Mouse (Mus musculus) cortical plate, adult 2 months (tissue): ENCODE measurements at regions not wholly inside any gene's neighbourhood (a gene's known extent, or its start where the extent isn't known, plus 50 kb on each side); places are given as distances from the start of the nearest gene placed in this dataset.

Source experiments
- CTCF ChIP-seq: fragments of 200-500 bp; IDR thresholded peaks from 2 replicates; pipeline ENCODE4 v1.5.1; 2011; ENCODE audit warnings: mild to moderate bottlenecking, control low read depth, low read length; ENCODE audit not compliant: insufficient read depth; ENCODE audit errors: extremely low read depth
- POLR2A ChIP-seq: fragments of 200-500 bp; IDR thresholded peaks from 2 replicates; pipeline ENCODE4 v1.6.1; 2011; ENCODE audit warnings: mild to moderate bottlenecking, low read length, control low read depth; ENCODE audit not compliant: insufficient read depth; ENCODE audit errors: extremely low read depth

DNA sequence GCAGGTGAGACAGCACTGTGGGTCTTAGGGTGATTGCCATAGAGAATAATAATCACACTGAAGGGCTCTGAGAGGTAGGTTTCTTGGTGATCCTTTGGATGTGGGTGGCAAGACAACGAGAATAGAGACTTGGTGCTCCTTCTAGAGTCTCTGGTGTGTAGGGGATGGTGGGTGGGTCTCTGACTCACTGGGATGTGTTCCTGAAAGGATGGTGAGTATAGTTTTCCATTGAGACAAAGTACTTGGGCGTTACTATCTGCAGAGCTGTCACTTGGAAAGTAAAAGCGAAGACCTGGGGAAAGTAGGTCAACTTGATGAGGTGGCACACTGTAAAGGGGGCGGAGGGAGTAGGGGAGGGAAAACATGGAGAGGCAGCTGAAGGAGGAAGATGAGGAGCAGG is 191.3 kb downstream of the Gm11011 start:
- TF ChIP-seq CTCF (no peak), POLR2A (no peak)
